Mouse (Mus musculus) testis, adult 2 months (tissue): Measurements from ENCODE around the gene Gm4737.

Experiments
- CTCF ChIP-seq: fragments of 200-500 bp; IDR thresholded peaks from 2 replicates; pipeline ENCODE4 v1.5.1; 2012; ENCODE audit warnings: low read depth, mild to moderate bottlenecking, inconsistent platforms, low read length, moderate library complexity; ENCODE audit not compliant: control insufficient read depth, insufficient read depth, insufficient replicate concordance
- POLR2A ChIP-seq: fragments of 200-500 bp; IDR thresholded peaks from 2 replicates; pipeline ENCODE4 v1.6.1; 2012; ENCODE audit warnings: low read depth, mild to moderate bottlenecking, inconsistent platforms, low read length, moderate library complexity; ENCODE audit not compliant: control insufficient read depth

- TF ChIP-seq POLR2A (no peak), CTCF (no peak)
Measured at GRCm38 (mm10) chr16:46122238-46122637, 32.6 kb downstream of the Gm4737 start.
